Mouse (Mus musculus): ENCODE measurements around the gene Trim28. TPM values are rescaled to one million over a fixed set of nuclear protein-coding genes. Genes with fewer than 3 reads are reported as not detected.

The Trim28 gene
- total RNA-seq (2022), result 100 to 1,000 TPM; 244 to 272 (median 252) TPM

- no peak for DNase-seq (ENCODE audit: low spot score in 2 of 2)
These were observed at the start of gene Trim28 for GRCm38 (mm10) chr7:12998851-12999250. Gene Trim28 (plus strand): TSS chr7:12999114.

- DNase-seq (ENCODE audit: low spot score in 2 of 2), result no peak
These were observed 49.1 kb upstream of the Trim28 start for GRCm38 (mm10) chr7:12949872-12950229.

GRCm38 (mm10) chr7:12954896-12955295, 44.0 kb upstream of the Trim28 start:
- DNase-seq (ENCODE audit: low spot score in 2 of 2), result no peak

- no peak for DNase-seq (ENCODE audit: low spot score in 2 of 2)
These were observed 41.4 kb upstream of the Trim28 start for GRCm38 (mm10) chr7:12957511-12957910.

- DNase-seq (ENCODE audit: low spot score in 2 of 2), result no peak
These were observed 40.0 kb upstream of the Trim28 start for GRCm38 (mm10) chr7:12958948-12959347.

- DNase-seq (ENCODE audit: low spot score in 2 of 2), result no peak
These were observed 39.2 kb upstream of the Trim28 start for GRCm38 (mm10) chr7:12959718-12960117.

GRCm38 (mm10) chr7:12961511-12962141, 37.3 kb upstream of the Trim28 start:
- DNase-seq (ENCODE audit: low spot score in 2 of 2), result peak; percentile 39 to 49

- DNase-seq (ENCODE audit: low spot score in 2 of 2), result peak; percentile 91
These were observed 33.2 kb upstream of the Trim28 start, which contains the start of gene Zfp324 for GRCm38 (mm10) chr7:12965678-12966091. Gene Zfp324 (plus strand): TSS chr7:12965838.

GRCm38 (mm10) chr7:12966104-12966845, 32.6 kb upstream of the Trim28 start:
- peak in 1 of 2 experiments; percentile 27 for DNase-seq (ENCODE audit: low spot score in 2 of 2)

GRCm38 (mm10) chr7:12970906-12971305, 28.0 kb upstream of the Trim28 start:
- no peak for DNase-seq (ENCODE audit: low spot score in 2 of 2)

- peak; percentile 99 for DNase-seq (ENCODE audit: low spot score in 2 of 2)
These were observed 21.1 kb upstream of the Trim28 start, which contains the start of gene Zfp446 for GRCm38 (mm10) chr7:12977682-12978389. Gene Zfp446 (plus strand): TSS chr7:12977848.

- DNase-seq (ENCODE audit: low spot score in 2 of 2), result no peak
These were observed 19.8 kb upstream of the Trim28 start for GRCm38 (mm10) chr7:12978931-12979722.

GRCm38 (mm10) chr7:12979776-12980175, 19.1 kb upstream of the Trim28 start:
- no peak for DNase-seq (ENCODE audit: low spot score in 2 of 2)

- no peak for DNase-seq (ENCODE audit: low spot score in 2 of 2)
These were observed 18.6 kb upstream of the Trim28 start for GRCm38 (mm10) chr7:12980291-12980690.

- no peak for DNase-seq (ENCODE audit: low spot score in 2 of 2)
These were observed 13.2 kb upstream of the Trim28 start for GRCm38 (mm10) chr7:12985724-12986123.

GRCm38 (mm10) chr7:12986906-12987305, 12.0 kb upstream of the Trim28 start:
- no peak for DNase-seq (ENCODE audit: low spot score in 2 of 2)

- no peak for DNase-seq (ENCODE audit: low spot score in 2 of 2)
These were observed 11.3 kb upstream of the Trim28 start for GRCm38 (mm10) chr7:12987409-12988189.

- DNase-seq (ENCODE audit: low spot score in 2 of 2), result no peak
These were observed 6.7 kb upstream of the Trim28 start for GRCm38 (mm10) chr7:12992222-12992621.

- DNase-seq (ENCODE audit: low spot score in 2 of 2), result no peak
These were observed 5.8 kb upstream of the Trim28 start for GRCm38 (mm10) chr7:12993148-12993547.

- no peak for DNase-seq (ENCODE audit: low spot score in 2 of 2)
These were observed 3.1 kb upstream of the Trim28 start for GRCm38 (mm10) chr7:12995862-12996261.

- DNase-seq (ENCODE audit: low spot score in 2 of 2), result no peak
These were observed 1.7 kb upstream of the Trim28 start for GRCm38 (mm10) chr7:12997230-12997629.

Data from layer of hippocampus, adult 8-10 months (tissue).